Mouse (Mus musculus): ENCODE results near the gene Atxn1l. TPM values are rescaled to one million over a fixed set of nuclear protein-coding genes. Genes with fewer than 3 reads are reported as not detected.

Atxn1l gene
- polyA plus RNA-seq, 2 experiments, result 9.6 to 16.2 TPM

DNA sequence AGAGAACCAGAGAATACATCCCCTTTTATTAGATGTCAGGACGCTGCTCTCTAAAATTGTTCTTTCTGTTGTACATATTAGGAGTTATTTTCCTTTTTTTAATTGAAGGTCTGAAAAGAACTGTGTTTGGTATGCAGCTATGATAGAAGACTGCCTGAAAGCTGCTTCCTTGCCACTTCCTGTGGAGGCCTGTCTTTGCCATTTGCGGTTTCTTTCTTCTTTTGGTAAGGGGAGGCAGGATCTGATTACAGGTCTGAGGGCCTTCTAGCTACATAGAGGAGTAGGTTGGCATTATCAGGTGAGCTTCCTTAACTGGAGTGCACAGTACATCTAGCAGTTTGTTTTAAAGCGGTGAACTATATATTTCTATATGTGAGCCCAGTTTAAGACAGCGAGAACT lies 29.6 kb downstream of the Atxn1l start:
- H3K9ac ChIP-seq (ENCODE audit: low read depth, low read length, severe bottlenecking), result no peak overlapping the region
- DNase-seq (ENCODE audit: low spot score) (no peak), ATAC-seq (ENCODE audit: low FRiP score, low read depth) (no peak)
- WGBS, result 98% methylated on average over 4 of the region's 4 CpGs
- H3K36me3 ChIP-seq (ENCODE audit: control insufficient read depth, insufficient read depth, low read length), result peaks cover 51% of the 10 kb centered on the region
- no peak for TF ChIP-seq POLR2A (IDR thresholded peaks at IDR 0.05; ENCODE audit: borderline replicate concordance, extremely low read depth, insufficient read depth, insufficient read length)
- no peaks in the 10 kb centered on the region for H3K9me3 ChIP-seq (ENCODE audit: control insufficient read depth, low read length)
- peaks cover 11% of the 10 kb centered on the region; the same call in 1 of the 2 replicates for H3K4me1 ChIP-seq (ENCODE audit: control insufficient read depth, insufficient read depth, low read length)
- H3K27ac ChIP-seq (replicated peaks; ENCODE audit: low read depth, low read length), result no peak overlapping the region
- no peaks in the 10 kb centered on the region for H3K27me3 ChIP-seq (ENCODE audit: control insufficient read depth, insufficient read depth, low read length)
- no peak overlapping the region for H3K4me2 ChIP-seq (replicated peaks; ENCODE audit: low read depth, low read length, severe bottlenecking)
- H3K4me3 ChIP-seq (replicated peaks; ENCODE audit: low read length), result no peak overlapping the region

DNA sequence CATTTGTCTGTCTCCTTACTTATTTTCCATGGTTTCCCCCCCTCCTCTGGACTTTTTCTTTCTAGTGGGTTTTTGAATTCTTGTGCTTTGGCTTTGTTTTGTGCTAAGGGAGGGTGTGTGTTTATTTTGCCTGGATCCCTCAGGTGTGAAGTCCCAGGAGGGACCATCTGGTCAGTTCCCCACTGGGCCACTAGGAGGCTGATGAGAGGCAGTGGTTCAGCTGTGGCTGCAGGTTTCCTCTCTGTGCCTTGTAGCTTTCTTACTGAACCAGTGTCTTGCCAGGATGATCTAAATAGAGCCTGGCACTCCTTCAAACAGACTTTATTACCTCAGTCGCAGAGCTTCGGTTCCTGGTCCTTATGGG lies 30.7 kb downstream of the Atxn1l start:
- H3K4me2 ChIP-seq (replicated peaks; ENCODE audit: low read depth, low read length, severe bottlenecking), result peak overlapping the region; percentile 60
- ATAC-seq (ENCODE audit: low FRiP score, low read depth) (no peak), DNase-seq (ENCODE audit: low spot score) (peak; percentile 80)
- no peaks in the 10 kb centered on the region for H3K27me3 ChIP-seq (ENCODE audit: control insufficient read depth, insufficient read depth, low read length)
- peak overlapping the region; percentile 98 for H3K4me3 ChIP-seq (replicated peaks; ENCODE audit: low read length)
- H3K4me1 ChIP-seq (ENCODE audit: control insufficient read depth, insufficient read depth, low read length), result peaks cover 11% of the 10 kb centered on the region; the same call in 1 of the 2 replicates
- no peak overlapping the region for H3K27ac ChIP-seq (replicated peaks; ENCODE audit: low read depth, low read length)
- no peaks in the 10 kb centered on the region for H3K9me3 ChIP-seq (ENCODE audit: control insufficient read depth, low read length)
- no peak for TF ChIP-seq POLR2A (IDR thresholded peaks at IDR 0.05; ENCODE audit: borderline replicate concordance, extremely low read depth, insufficient read depth, insufficient read length)
- WGBS, result 27% methylated on average over 2 of the region's 2 CpGs
- peaks cover 41% of the 10 kb centered on the region for H3K36me3 ChIP-seq (ENCODE audit: control insufficient read depth, insufficient read depth, low read length)
- H3K9ac ChIP-seq (ENCODE audit: low read depth, low read length, severe bottlenecking), result peak overlapping the region; percentile 99; the same call in 1 of the 2 replicates

DNA sequence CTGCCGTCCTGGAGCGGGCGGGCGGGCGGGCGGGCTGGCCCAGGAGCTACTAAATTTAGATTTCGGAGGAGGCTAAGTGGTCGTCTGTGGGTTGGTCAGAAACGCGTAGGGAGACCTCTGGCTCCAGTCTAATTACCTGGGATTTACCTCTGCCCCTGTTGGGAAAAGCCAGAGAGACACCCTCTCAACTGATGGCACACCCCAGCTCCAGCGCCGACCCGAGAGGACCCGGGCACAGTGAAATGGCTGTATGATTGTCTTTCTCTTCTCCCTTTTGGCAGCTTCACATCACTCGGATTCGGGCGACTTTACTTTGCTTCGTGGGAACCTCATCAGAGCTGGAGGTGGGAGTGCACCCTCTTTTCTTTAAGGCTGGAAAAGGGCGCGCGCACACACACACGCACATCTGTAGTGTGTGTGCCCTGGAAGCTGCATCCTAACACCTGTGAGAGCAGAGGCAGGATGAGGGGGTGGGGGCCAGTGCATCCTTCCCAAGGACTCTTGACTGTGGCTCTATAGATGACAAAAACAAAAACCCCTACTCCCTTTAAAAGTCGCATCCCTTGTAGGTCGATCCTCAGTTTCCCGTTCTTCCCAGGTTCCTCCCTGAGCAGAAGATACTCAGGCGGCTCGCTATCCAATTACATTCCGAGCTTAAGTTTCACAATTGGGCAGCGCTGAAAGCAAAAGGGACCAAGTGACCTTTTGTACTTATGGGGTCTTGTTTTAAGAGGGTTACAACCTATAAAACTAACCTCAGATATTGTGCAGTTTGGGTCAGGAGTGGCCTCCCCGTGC lies 31.3 kb downstream of the Atxn1l start:
- Histone ChIP-seq H3K9me3 (ENCODE audit: control insufficient read depth, low read length) (no peaks in the 10 kb centered on the region), H3K27ac (replicated peaks; ENCODE audit: low read depth, low read length) (peak overlapping the region; percentile 97), H3K27me3 (ENCODE audit: control insufficient read depth, insufficient read depth, low read length) (no peaks in the 10 kb centered on the region), H3K9ac (ENCODE audit: low read depth, low read length, severe bottlenecking) (peak overlapping the region; percentile 99), H3K4me2 (replicated peaks; ENCODE audit: low read depth, low read length, severe bottlenecking) (peak overlapping the region; percentile 60), H3K4me3 (replicated peaks; ENCODE audit: low read length) (peak overlapping the region; percentile 98), H3K4me1 (ENCODE audit: control insufficient read depth, insufficient read depth, low read length) (peaks cover 11% of the 10 kb centered on the region; the same call in 1 of the 2 replicates), H3K36me3 (ENCODE audit: control insufficient read depth, insufficient read depth, low read length) (peaks cover 35% of the 10 kb centered on the region)
- DNase-seq (ENCODE audit: low spot score), result peak; percentile 4
- TF ChIP-seq POLR2A (IDR thresholded peaks at IDR 0.05; ENCODE audit: borderline replicate concordance, extremely low read depth, insufficient read depth, insufficient read length), result no peak
- peak; percentile 24 for ATAC-seq (ENCODE audit: low FRiP score, low read depth)
- under 1% methylated on average over 24 of the region's 30 CpGs for WGBS

DNA sequence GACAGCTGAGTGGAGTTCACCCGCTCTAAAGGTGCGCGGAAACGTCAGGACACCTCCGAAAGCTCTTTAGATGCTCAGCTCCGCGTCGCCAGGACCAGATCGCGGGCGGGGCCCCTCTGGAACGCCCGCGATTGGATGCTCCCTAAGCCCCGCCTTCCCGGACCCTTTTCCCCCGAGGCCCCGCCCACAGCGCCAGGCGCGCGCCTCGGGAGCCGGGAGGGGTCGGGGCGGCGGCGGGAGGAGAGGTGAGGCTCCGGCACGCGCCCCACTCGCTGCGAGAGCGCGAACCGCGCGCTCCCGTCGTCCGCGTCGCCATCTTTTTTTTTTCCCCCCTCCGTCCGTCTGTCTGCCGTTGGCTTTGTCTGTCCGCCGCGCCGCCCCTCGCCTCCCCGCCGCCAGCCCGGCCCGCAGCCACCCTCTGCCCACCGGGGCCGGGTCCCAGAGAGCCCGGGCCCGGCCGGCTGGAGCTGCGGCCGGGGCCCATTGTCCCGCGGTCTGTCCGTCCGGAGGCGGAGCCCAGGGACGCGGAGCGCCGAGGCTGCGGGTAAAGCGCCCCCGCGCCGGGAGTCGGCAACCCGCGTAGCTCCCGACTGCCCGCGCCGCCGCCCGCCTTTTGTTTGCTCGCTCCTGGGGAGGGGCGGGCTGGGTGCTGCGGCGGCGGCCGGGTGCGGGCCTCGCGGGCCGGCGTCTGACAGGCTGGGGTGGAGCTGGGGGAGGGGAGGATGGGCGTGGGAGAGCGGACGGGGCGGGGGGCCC lies 32.0 kb downstream of the Atxn1l start, which contains the start of gene Zfp821:
TSS of gene Zfp821 (plus strand) at position 227 of the 756 bp plus-strand sequence.
- peak; percentile 94 for DNase-seq (ENCODE audit: low spot score)
- TF ChIP-seq POLR2A (IDR thresholded peaks at IDR 0.05; ENCODE audit: borderline replicate concordance, extremely low read depth, insufficient read depth, insufficient read length), result 0 out of 2 replicates have a peak, but pooled peaks have one; percentile 34
- Histone ChIP-seq H3K27me3 (ENCODE audit: control insufficient read depth, insufficient read depth, low read length) (no peaks in the 10 kb centered on the region), H3K9me3 (ENCODE audit: control insufficient read depth, low read length) (no peaks in the 10 kb centered on the region), H3K4me3 (replicated peaks; ENCODE audit: low read length) (peak within 1 kb of the TSS; percentile 98), H3K9ac (ENCODE audit: low read depth, low read length, severe bottlenecking) (peak within 1 kb of the TSS; percentile 99), H3K4me1 (ENCODE audit: control insufficient read depth, insufficient read depth, low read length) (peaks cover 11% of the 10 kb centered on the region; the same call in 1 of the 2 replicates), H3K27ac (replicated peaks; ENCODE audit: low read depth, low read length) (peak within 1 kb of the TSS; percentile 97), H3K4me2 (replicated peaks; ENCODE audit: low read depth, low read length, severe bottlenecking) (peak within 1 kb of the TSS; percentile 60), H3K36me3 (ENCODE audit: control insufficient read depth, insufficient read depth, low read length) (peaks cover 27% of the 10 kb centered on the region)
- ATAC-seq (ENCODE audit: low FRiP score, low read depth), result peak; percentile 88
- 4% methylated on average over 47 of the region's 100 CpGs for WGBS

All from limb, embryonic 14.5 days (tissue).